Mouse (Mus musculus) liver, adult (tissue): Measurements from ENCODE around the gene Ier5l.

Experiments used
- GATA4 ChIP-seq: IDR thresholded peaks from 2 replicates; pipeline ENCODE4 v1.6.1; 2014; ENCODE audit warnings: mild to moderate bottlenecking, low read length; ENCODE audit not compliant: insufficient replicate concordance

Ier5l gene

DNA sequence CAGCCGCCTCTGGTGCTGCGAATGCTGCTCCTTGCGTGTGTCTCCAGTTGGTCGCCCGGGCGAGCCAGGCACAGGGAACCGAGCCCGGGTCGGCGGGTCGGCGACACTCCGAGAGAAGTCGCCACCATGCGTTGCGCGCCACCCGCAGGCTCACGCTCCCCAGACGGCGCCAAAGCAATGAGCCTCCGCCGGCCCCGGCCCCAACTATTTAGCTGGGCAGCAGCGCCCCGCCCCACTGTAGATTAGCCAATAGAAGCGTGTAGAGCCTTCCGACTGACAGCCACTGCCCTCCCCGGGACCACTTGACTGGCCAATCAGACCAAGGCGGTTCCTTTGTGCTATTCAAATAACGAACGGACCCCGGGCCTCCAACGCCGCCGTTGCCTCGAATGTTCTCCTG, at the start of gene Ier5l:
Ier5l (minus strand) TSS at position 181 of the 400 bp plus-strand sequence.
- TF ChIP-seq GATA4, result no peak

GRCm38 (mm10) chr2:30523727-30524126, 49.7 kb upstream of the Ier5l start:
- no peak for TF ChIP-seq GATA4

DNA sequence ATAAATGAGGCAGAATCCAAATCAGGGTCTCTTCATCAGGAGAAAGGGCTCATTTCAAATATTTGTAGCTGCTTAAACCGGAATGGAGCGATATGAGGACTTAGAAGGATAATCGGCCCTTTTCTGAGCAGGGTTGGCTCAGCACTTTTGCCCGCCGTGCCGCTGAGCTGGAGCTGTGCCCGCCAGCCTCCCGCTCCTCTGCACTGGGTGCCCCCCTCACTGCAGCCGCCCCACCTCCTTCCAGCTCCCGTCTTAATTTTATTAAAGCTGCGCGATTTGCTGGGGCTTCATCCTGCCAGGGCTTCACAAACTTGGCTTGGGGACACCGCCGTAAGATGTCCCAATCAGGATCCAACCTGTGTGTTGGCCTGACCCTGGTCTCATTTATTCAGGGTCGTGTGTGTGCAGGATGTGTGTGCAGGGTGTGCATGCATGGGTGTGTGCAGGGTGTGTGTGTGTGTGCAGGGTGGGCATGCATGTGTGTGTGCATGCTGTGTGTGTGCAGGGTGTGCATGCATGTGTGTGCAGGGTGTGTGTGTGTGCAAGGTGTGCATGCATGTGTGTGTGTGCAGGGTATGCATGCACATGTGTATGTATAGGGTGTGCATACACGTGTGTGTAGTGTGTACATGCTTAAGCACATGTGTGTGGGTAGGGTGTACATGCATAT, 36.8 kb upstream of the Ier5l start:
- TF ChIP-seq GATA4, result no peak

- no peak for TF ChIP-seq GATA4
These were observed 33.2 kb upstream of the Ier5l start for GRCm38 (mm10) chr2:30507138-30507727.

GRCm38 (mm10) chr2:30503677-30504621, 29.9 kb upstream of the Ier5l start:
- TF ChIP-seq GATA4, result no peak

GRCm38 (mm10) chr2:30501701-30502100, 27.7 kb upstream of the Ier5l start:
- TF ChIP-seq GATA4, result no peak

- no peak for TF ChIP-seq GATA4
These were observed 22.2 kb upstream of the Ier5l start for GRCm38 (mm10) chr2:30495909-30496861.

DNA sequence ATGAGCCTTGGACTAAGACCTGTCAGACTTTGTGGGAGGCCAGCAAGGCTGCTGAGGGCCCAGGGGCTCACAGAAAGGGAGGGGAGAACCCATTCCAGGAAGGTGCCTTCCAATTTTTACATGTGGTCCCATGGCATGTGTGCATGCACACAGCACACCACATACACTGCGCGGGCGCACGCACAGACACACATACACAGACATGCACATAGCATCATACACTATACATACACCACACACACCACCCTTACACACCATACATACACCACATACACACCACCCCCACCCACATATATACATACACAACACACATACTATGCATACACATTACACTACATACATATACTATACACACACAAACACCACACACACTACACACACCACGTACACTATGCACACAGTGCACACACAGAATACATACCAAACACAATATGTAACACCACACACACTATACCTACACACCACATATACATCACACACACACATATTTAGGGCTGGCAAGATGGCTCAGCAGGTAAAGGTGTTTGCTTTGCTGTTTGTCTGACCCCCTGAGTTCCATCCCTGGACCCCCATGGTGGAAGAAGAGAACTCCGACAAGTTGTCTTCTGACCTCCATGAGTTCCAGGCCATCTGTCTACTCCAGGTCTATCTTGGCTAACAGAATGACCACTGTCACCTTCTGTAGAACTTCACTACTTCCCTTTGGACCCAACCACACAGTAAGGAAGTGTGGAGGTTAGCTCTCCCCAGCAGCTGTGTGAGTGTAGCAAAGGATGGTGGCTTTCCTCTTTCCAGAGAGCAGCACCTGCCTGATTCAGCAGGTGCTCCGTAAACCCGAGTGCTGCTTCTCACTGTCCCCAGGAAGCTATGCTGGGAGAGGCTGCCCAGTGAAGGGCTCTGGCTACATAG, 21.2 kb upstream of the Ier5l start:
- no peak for TF ChIP-seq GATA4

DNA sequence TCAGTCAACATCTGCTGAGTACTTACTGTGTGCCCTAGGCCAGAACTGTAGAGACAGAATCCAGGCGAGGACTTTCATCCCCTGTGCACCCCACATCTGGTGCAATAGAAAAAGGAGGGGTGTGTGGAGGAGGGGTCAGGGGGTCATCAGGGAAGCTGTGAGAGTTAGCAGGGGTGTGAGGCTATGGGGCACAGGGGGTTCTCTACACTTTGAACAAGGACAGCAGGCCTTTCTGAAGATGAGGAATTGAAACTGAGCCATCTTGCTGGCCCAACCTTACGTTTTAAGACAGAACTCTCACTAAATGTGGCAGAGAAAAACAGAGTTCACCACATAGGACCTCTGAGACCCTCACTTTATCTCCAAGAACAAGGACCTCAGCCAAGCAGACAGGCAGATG, 16.4 kb upstream of the Ier5l start:
- TF ChIP-seq GATA4, result no peak

GRCm38 (mm10) chr2:30487597-30487996, 13.6 kb upstream of the Ier5l start:
- TF ChIP-seq GATA4, result no peak

GRCm38 (mm10) chr2:30478526-30478925, 4.5 kb upstream of the Ier5l start:
- no peak for TF ChIP-seq GATA4

DNA sequence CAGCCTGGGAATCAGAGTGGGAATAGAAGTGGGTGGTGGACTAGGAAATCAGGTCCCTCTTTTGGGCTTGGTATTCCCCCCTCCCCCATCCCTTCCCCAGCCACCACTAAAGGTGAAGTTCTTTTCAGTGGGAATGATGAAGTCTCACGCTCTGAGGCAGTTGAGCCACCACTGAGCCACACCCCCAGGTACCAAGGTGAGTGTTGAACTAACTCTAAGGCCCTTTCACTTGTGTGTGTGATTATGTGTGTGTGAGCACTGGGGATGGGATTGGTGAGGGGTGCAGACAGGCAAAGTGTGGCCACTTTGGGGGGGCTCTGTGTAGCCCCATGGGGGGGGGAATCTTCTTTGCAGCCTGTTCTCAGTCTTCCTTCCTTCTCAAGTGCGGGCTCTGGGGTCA, 2.2 kb upstream of the Ier5l start:
- no peak for TF ChIP-seq GATA4

DNA sequence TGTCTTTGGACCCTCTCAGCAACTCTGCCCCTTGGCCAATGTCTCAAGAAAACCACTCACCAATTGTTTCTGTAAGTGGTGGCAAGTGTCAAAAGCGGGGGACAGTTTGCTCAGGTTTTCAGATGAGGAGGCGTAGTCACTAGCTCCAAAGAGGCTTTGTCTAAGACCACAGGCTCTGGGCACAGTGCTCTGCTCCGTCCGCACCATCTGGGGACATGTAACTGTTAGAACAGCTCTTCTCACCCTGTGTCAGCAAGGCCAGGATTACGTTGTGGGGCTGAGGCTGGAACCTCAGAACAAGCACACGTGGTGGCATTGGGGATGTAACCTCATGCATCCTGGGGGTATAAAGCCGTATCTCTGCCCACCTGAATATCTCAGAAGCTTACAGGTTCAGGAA, 1.4 kb upstream of the Ier5l start:
- TF ChIP-seq GATA4, result no peak

- no peak for TF ChIP-seq GATA4
These were observed 757 bp upstream of the Ier5l start for GRCm38 (mm10) chr2:30474776-30475175.
